Mouse (Mus musculus) cerebellum, adult 18-20 months (tissue): ENCODE data around the gene Gorasp1.

Source experiments
- DNase-seq, 2 experiments: peaks; one replicate each; pipeline ENCODE4 v3.0.0; 2021

Gorasp1 gene

DNA sequence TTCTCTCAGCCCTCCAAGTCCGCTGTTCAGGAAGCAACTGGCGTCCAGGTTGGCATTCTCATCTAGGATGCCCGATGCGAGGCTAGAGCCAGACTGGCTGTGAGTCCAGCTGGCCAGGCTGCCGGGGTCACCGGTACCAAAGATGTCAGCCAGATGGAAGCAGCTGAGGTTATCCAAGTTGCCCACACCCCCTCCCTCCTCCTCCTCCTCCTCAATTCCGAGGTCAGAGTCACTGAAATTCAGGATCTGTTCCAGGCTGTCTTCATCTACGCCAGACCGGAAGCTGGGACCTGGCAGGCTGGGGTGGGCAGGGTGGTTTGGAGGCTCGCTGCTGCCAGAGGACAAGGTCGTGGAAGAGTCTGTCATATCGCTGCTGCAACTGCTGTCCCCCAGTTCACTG is 35.2 kb upstream of the Gorasp1 start:
- DNase-seq, result peak; percentile 64 to 75

DNA sequence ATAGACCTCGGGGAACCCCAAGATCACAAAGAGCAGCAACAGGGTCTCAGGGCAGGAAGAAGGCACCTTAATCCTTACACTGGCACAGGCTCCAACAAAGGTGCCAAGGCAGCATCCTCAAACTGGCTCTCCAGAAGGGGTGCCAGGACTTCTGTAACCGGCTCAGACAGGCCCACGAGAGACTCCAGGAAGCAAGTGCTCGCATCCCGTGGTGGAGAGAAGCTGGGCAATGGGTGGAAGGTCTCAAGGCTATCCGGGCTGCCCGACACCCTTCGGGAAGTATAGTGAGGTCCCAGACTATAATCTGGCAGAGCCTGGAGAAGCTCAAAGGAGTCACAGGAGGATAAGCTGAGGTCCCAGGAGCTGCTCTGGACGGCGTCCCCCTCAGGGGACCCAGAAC is 34.8 kb upstream of the Gorasp1 start:
- DNase-seq, result peak in 1 of 2 experiments; percentile 30

DNA sequence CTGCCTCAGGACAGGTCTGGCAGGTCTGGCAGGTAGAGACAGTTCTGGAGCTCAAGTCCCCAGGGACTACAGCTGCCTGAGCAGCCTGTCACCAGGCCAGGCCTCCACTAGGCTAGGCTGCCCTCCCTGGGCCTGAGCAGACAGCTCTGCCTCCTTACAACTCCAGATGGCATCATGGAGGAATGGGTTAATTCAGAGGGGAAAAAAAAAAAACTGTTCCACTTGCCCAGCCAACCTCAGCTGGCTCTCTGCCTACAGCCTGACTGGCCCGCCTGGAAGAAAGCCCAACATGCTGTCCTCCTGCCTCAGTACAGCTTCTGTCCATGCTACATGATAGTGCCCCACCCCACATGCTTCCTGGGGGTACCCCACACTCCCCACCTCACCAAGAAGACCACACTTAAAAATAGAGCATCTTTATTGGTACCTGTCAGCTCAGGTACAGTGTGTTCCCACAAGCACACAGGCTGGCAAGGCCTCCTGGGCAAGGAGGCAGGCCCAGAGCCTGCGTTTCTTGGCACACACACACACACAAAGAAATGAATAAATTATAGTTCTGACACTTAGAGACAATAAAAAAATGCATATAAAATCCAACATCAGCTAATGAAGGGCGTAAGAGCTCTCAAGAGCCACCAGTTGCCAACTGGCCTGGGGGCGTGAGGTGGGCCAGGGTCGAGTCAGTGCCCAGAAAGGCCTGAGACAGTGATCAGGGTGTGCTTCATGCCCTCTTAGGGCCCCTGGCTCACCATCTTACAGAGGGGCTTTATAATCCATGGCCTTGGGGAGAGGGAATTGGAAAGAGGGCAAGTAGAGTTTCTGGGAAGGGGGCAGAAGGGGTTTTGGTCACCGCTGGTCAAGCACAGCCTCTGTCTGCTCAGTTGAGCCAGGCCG is 33.6 kb upstream of the Gorasp1 start:
- peak; percentile 84 to 85 for DNase-seq

DNA sequence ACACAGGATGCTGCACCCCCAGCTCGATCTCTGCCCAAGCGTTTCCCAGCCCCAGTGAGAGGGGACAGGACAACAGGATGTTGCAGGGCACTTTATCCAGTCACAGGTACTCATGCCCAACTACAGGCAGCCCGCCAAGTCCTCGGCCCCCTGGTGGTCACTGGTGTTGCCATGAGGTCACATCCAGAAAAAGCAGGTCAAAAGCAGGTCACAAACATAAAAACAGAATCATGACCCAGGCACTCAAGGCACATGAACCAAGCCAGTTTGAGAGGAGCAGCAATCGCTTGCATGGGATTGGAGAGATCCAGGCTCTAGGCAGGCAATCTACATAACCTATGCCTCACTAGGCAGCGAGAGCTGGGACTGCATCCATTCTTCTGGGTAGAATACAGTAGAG is 32.9 kb upstream of the Gorasp1 start:
- peak; percentile 62 to 76 for DNase-seq

GRCm38 (mm10) chr9:119969811-119970210 is 32.4 kb upstream of the Gorasp1 start:
- no peak for DNase-seq

DNA sequence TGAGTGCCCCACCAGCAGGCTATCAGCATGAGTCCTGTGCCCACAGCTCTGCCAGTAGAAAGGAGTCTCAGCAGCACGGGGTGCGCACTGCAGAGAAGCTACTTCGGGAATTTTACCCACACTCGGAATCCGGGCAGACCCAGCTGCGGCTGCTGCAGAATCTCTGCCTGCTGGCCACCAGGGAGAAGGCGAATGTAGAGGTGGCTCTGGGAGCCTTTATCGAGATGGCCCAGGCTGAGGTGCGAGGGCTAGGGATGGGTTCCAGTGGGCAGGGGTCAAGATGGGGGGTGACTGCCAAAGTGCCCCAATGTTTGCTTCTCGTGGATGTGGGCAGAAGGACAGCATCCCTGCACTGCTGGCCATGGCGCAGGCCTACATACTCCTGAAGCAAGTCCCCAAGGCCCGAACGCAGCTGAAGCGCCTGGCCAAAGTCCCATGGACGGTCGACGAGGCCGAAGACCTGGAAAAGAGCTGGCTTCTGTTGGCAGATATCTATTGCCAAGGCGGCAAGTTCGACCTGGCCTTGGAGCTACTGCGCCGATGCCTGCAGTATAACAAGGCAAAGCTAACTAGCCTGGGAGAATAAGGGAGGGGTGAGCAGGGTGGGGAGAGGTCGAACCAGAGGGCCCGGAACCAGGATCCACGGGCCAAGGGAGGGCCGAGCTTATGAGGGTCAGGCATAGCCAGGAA is 29.0 kb upstream of the Gorasp1 start:
- DNase-seq, result no peak

DNA sequence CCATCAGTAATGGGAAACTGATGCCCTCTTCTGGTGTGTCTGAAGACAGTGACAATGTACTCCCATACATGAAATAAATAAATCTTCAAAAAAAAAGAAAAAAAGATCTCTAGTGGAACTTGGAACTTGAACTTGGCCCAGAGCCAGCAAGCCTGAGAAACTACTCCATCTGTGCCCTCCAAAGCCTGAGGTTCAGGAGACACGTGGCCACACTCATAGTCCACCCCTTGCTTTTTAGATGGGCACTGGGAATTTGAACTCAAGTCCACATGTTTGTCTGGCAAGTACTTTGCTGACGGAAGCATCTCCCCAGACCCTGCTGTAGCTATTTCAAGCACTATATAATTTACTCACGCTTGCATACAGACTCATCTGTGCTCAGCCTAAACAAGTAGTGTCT is 27.8 kb upstream of the Gorasp1 start:
- DNase-seq, result peak in 1 of 2 experiments; percentile 28

DNA sequence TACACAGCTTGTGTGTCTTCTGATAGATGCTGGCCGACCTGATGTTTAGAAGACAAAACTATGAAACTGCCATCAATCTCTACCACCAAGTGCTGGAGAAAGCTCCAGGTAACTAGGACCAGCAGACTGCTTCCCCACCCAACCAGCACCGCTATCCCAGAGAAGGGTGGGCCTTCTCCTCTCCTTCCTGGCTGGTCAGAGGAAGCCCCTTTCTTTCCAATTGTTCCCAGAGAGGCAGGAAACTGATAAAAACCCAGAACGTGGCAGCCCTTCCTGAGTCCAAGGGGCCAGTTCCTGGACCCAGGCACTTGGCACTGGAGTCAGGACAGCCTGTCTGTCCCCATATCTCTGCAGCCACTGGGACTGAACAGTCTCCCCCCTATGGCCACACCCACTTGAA is 26.8 kb upstream of the Gorasp1 start:
- DNase-seq, result no peak

GRCm38 (mm10) chr9:119962987-119963667 is 25.8 kb upstream of the Gorasp1 start:
- peak; percentile 63 to 67 for DNase-seq

- no peak for DNase-seq
Measured at GRCm38 (mm10) chr9:119962216-119962615, 24.9 kb upstream of the Gorasp1 start.

- no peak for DNase-seq
Measured at GRCm38 (mm10) chr9:119958835-119959234, 21.5 kb upstream of the Gorasp1 start.

GRCm38 (mm10) chr9:119951388-119951787 is 14.0 kb upstream of the Gorasp1 start:
- no peak for DNase-seq

DNA sequence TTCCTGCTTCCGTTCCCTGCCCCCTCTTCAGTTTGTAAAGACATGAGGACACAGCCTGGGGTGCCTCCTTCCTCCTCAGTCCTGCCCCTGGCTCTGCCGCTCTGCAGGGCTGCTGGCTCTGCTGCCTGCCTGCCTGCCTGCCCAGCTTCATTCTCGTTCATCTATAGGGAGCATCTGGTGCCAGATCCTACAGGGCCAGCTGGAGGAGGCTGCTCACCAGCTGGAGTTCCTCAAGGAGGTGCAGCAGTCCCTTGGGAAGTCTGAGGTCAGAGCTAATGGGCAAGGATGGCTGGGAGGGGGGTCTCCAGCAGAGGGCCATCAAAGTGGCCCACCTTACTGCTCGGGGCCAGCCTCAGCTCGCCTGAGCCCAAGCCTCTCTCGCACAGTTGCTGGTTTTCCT is 13.1 kb upstream of the Gorasp1 start:
- no peak for DNase-seq

DNA sequence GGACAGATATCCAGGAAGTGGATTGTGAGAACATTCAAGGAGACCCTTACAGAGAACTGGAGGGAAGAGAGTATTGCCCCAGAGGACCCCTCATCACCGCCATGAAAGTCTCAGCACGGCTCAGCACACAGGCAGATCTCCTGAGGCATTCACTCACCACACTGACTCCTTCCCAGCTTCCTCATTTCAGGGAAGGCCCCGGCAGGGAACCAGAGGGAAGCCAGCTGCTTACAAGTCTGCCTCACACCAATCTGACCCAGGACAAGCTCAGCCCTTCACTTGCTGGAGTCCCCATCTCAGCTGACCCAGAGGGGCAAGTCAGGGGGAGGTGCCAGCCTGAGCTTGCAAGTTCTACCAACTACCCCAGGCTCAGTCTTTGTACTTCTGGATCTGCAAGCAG is 11.4 kb upstream of the Gorasp1 start:
- no peak for DNase-seq

DNA sequence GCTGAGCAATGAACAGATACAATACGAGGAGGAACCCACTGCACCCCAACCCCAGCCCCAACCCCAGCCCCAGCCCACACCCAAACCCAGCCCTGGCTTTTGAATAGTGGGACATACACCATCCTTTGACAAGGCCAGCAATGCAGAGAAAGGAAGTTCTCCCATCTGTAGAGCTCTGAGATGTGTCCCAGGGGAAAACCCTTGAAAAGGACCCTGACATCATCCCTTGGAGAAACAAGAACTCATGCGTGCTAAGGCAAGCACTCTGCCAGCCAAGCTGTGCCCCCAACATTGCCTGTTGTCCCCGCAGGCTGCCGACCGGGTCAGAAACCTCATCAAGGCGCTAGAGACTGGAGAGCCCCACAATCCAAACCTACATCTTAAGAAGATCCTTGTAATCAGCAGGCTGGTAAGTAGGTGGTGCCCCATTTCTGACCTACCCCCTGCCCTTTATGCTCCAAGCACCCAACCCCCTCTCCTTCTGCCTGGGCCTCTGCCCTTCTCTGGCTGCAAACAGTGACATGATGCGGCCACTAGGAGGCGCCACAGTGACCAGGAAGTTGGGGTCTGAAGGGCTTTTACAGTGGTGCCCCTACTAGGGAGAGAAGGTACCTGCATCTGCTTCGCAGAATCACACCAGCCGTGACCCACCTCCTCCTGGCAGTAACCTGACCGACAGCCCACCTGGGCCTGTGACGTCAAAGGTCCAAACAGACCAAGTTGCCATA is 8.0 kb upstream of the Gorasp1 start:
- no peak for DNase-seq

- no peak for DNase-seq
Measured at GRCm38 (mm10) chr9:119943326-119943725, 6.0 kb upstream of the Gorasp1 start.

DNA sequence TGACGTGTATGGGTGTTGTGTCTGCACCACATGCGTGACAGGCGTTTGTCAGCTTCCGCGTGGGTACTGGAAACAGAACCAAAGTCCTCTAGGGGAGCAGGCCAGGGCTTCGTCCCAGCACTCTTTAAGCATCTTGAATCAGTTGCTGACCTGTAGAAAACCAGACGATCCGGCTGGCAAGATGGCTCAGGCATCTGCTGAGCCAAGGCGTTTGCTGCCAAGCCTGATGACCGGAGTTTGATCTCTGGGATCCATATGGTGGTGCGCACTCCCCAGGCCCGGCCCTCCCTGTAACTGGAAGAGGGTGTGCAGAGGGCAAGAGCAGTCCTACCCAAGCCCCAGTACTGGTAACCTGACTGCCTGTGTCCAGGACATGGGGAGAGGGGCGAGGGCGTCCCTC is 4.5 kb upstream of the Gorasp1 start:
- DNase-seq, result peak; percentile 34 to 37

DNA sequence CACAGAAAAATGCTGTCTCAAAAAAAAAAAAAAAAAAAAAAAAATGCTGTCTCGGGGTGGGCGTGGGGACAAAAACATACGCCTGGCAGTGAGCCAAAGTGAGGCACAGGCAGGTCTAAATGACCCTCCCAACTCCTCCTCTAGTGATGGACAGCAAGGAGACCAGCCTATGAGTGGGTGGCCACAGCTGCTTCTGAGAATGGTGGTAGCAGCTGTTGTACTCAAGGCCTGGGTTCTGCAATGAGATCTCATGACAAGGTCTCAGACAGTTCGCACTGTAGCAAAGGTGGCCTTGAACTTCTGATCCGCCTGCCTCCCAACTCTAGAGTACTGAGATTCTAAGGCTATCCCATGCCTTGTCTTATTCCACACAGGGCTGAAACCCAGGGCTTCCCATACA is 4.0 kb upstream of the Gorasp1 start:
- DNase-seq, result no peak

- no peak for DNase-seq
Measured at GRCm38 (mm10) chr9:119939646-119940045, 2.3 kb upstream of the Gorasp1 start.

DNA sequence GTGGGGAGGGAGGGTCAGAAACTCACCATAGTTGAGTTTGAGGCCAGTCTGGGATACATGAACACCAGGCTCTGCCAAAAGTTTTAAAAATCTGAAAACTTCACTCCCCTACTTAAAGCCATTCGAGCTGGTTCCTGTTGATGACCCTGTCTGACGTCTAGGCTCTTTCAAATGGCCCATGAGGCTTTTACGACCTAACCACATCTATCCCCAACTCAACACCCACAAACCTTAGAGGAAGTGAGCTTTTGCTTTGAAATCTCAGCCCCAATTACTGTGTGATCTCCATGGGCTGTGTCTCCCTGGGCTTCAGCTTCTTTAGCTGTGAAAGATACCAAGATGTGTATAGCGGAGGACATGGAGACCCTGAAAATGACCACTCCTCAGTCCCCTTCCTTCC is 1.1 kb upstream of the Gorasp1 start:
- DNase-seq, result no peak

GRCm38 (mm10) chr9:119933675-119934074 is 3.7 kb downstream of the Gorasp1 start:
- no peak for DNase-seq

- DNase-seq, result no peak
Measured at GRCm38 (mm10) chr9:119932358-119932757, 5.0 kb downstream of the Gorasp1 start.

GRCm38 (mm10) chr9:119926497-119926896 is 10.9 kb downstream of the Gorasp1 start:
- DNase-seq, result no peak
